12 mouse cellular contexts compared by ENCODE assay signal in genomic region chr17:88764136-88764485, GRCm38 (mm10). TPM values are rescaled to one million over a fixed set of nuclear protein-coding genes. Genes with fewer than 3 reads are reported as not detected.
A peak's percentile ranks its signal among the peaks of the same experiment; 100 is the strongest.
DNase-seq lines count a peak whose midpoint lies in the region; ATAC-seq and TF ChIP-seq lines count a peak whose summit lies in the region.
"Had no signal": no experiment of that assay in that cellular context is flagged by ENCODE, and none has a peak within 500 bp of the region (broad histone marks: within the 10 kb centered on the region; RNA-seq: fewer than 3 reads in every experiment).

No protein-coding gene starts in this region.

- H3K9me3 ChIP-seq in limb, embryonic 11.5 days (ENCODE audit: control insufficient read depth, low read length): no peaks in the 10 kb centered on the region
- no peaks in the 10 kb centered on the region for H3K9me3 ChIP-seq in limb, embryonic 10.5 days (replicated peaks)
- no peaks in the 10 kb centered on the region for H3K9me3 ChIP-seq in embryonic facial prominence, embryonic 12.5 days
- no peaks in the 10 kb centered on the region for H3K9me3 ChIP-seq in hindbrain, embryonic 16.5 days (ENCODE audit: control insufficient read depth, low read length)
- no peaks in the 10 kb centered on the region for H3K9me3 ChIP-seq in neural tube, embryonic 15.5 days (replicated peaks)

- no peaks in the 10 kb centered on the region for H3K36me3 ChIP-seq in limb, embryonic 11.5 days (ENCODE audit: control insufficient read depth, insufficient read depth, low read length)
- H3K36me3 ChIP-seq in limb, embryonic 10.5 days: no peaks in the 10 kb centered on the region
- no peaks in the 10 kb centered on the region for H3K36me3 ChIP-seq in embryonic facial prominence, embryonic 12.5 days
- H3K36me3 ChIP-seq in hindbrain, embryonic 16.5 days (ENCODE audit: control insufficient read depth, insufficient read depth, low read length): no peaks in the 10 kb centered on the region
- no peaks in the 10 kb centered on the region for H3K36me3 ChIP-seq in neural tube, embryonic 15.5 days

- H3K4me3 ChIP-seq in limb, embryonic 11.5 days (ENCODE audit: low read depth, low read length): no peak overlapping the region
- no peak overlapping the region for H3K4me3 ChIP-seq in limb, embryonic 10.5 days
- no peak overlapping the region for H3K4me3 ChIP-seq in embryonic facial prominence, embryonic 12.5 days
- H3K4me3 ChIP-seq in hindbrain, embryonic 16.5 days (ENCODE audit: low read length): no peak overlapping the region
- no peak overlapping the region for H3K4me3 ChIP-seq in neural tube, embryonic 15.5 days (replicated peaks)
- H3K4me3 ChIP-seq in cerebellum, adult 2 months (replicated peaks; ENCODE audit: insufficient read depth, low read depth, low read length): no peak overlapping the region

- ATAC-seq in limb, embryonic 11.5 days (ENCODE audit: insufficient number of reproducible peaks, low FRiP score, low TSS enrichment, low read depth): peak; percentile 73
- peak; percentile 62 for ATAC-seq in embryonic facial prominence, embryonic 12.5 days (ENCODE audit: insufficient number of reproducible peaks, insufficient read depth, low FRiP score, low TSS enrichment)
- ATAC-seq in hindbrain, embryonic 16.5 days: peak; percentile 90
- peak; percentile 76 for ATAC-seq in neural tube, embryonic 15.5 days (ENCODE audit: low FRiP score)

- H3K27me3 ChIP-seq in limb, embryonic 11.5 days (ENCODE audit: control insufficient read depth, insufficient read depth, low read length): no peaks in the 10 kb centered on the region
- no peaks in the 10 kb centered on the region for H3K27me3 ChIP-seq in limb, embryonic 10.5 days (ENCODE audit: low read depth, poor library complexity, severe bottlenecking)
- H3K27me3 ChIP-seq in embryonic facial prominence, embryonic 12.5 days: no peaks in the 10 kb centered on the region
- no peaks in the 10 kb centered on the region for H3K27me3 ChIP-seq in hindbrain, embryonic 16.5 days (replicated peaks; ENCODE audit: control insufficient read depth, insufficient read depth, low read length)
- no peaks in the 10 kb centered on the region for H3K27me3 ChIP-seq in neural tube, embryonic 15.5 days (replicated peaks)
- no peaks in the 10 kb centered on the region for H3K27me3 ChIP-seq in cerebellum, adult 2 months (ENCODE audit: control insufficient read depth, insufficient read depth, low read length)

- H3K4me1 ChIP-seq in limb, embryonic 11.5 days (ENCODE audit: control insufficient read depth, insufficient read depth, low read length): no peaks in the 10 kb centered on the region
- H3K4me1 ChIP-seq in limb, embryonic 10.5 days: peaks cover 17% of the 10 kb centered on the region
- H3K4me1 ChIP-seq in embryonic facial prominence, embryonic 12.5 days: no peaks in the 10 kb centered on the region
- 0 out of 2 replicates have a peak, but pooled peaks cover 2% of the 10 kb centered on the region for H3K4me1 ChIP-seq in hindbrain, embryonic 16.5 days (ENCODE audit: control insufficient read depth, insufficient read depth, low read depth, low read length)
- peaks cover 4% of the 10 kb centered on the region; the same call in 1 of the 2 replicates for H3K4me1 ChIP-seq in neural tube, embryonic 15.5 days
- H3K4me1 ChIP-seq in cerebellum, adult 2 months (ENCODE audit: control insufficient read depth, insufficient read depth, low read length): no peaks in the 10 kb centered on the region

- H3K4me2 ChIP-seq in limb, embryonic 11.5 days (ENCODE audit: low read depth, severe bottlenecking): no peak overlapping the region
- no peak overlapping the region for H3K4me2 ChIP-seq in embryonic facial prominence, embryonic 12.5 days (replicated peaks)
- H3K4me2 ChIP-seq in hindbrain, embryonic 16.5 days (ENCODE audit: low read length): no peak overlapping the region
- no peak overlapping the region for H3K4me2 ChIP-seq in neural tube, embryonic 15.5 days

- WGBS in limb, embryonic 11.5 days: 59% methylated on average over 3 of the region's 3 CpGs
- WGBS in limb, embryonic 10.5 days: 67% methylated on average over 3 of the region's 3 CpGs
- WGBS in embryonic facial prominence, embryonic 12.5 days: 44% methylated on average over 3 of the region's 3 CpGs
- WGBS in hindbrain, embryonic 16.5 days: 32% methylated on average over 3 of the region's 3 CpGs
- WGBS in neural tube, embryonic 15.5 days: 33% methylated on average over 3 of the region's 3 CpGs
- WGBS in cerebellum, adult 2 months: 48% methylated on average over 3 of the region's 3 CpGs

- no peak for DNase-seq in limb, embryonic 11.5 days (ENCODE audit: low spot score)
- no peak for DNase-seq in limb, embryonic 10.5 days (ENCODE audit: low spot score)
- DNase-seq in ovary, postnatal 36 days (ENCODE audit: low spot score): no peak
- DNase-seq in heart, adult 18-20 months: no peak
- DNase-seq in cerebellum, adult 2 months: no peak
- DNase-seq: adrenal gland, adult 2 months; cerebellum, postnatal 25 days had no signal

- H3K27ac ChIP-seq in limb, embryonic 11.5 days (replicated peaks; ENCODE audit: low read depth, low read length): no peak overlapping the region
- H3K27ac ChIP-seq in limb, embryonic 10.5 days: no peak overlapping the region; the same call in 1 of the 2 replicates
- no peak overlapping the region for H3K27ac ChIP-seq in embryonic facial prominence, embryonic 12.5 days
- H3K27ac ChIP-seq in hindbrain, embryonic 16.5 days (ENCODE audit: low read depth, low read length): no peak overlapping the region
- H3K27ac ChIP-seq in neural tube, embryonic 15.5 days (replicated peaks): no peak overlapping the region
- no peak overlapping the region for H3K27ac ChIP-seq in cerebellum, adult 2 months (ENCODE audit: insufficient read depth, low read length)

- TF ChIP-seq CTCF in cerebellum, adult 2 months (IDR thresholded peaks at IDR 0.05; ENCODE audit: borderline replicate concordance, insufficient read depth, low read depth, low read length): no peak

- no peak for TF ChIP-seq POLR2A in cerebellum, adult 2 months (IDR thresholded peaks at IDR 0.05; ENCODE audit: borderline replicate concordance, insufficient read depth, low read length)

- no peak overlapping the region for H3K9ac ChIP-seq in limb, embryonic 11.5 days (ENCODE audit: low read length)
- H3K9ac ChIP-seq in embryonic facial prominence, embryonic 12.5 days: no peak overlapping the region
- no peak overlapping the region for H3K9ac ChIP-seq in hindbrain, embryonic 16.5 days (ENCODE audit: low read depth, low read length)
- H3K9ac ChIP-seq in neural tube, embryonic 15.5 days (replicated peaks): no peak overlapping the region

RNA-seq across cellular contexts. Expression of gene Lhcgr, which starts 27.7 kb away (rescaled TPM):
- 0.10 and 0.48 TPM in 2 replicates for polyA plus RNA-seq in limb, embryonic 11.5 days (2014; fragmentation: Nextera tagmentation; extraction: Ambion mirVana)
- polyA plus RNA-seq in limb, embryonic 10.5 days (2016; fragmentation: Nextera tagmentation; extraction: Ambion mirVana): 0.38 TPM in 1 of 2 replicates, not detected in the other
- 0.23 TPM in 1 of 2 replicates, not detected in the other for polyA plus RNA-seq in embryonic facial prominence, embryonic 12.5 days (2016; fragmentation: Nextera tagmentation; extraction: Ambion mirVana)
- polyA plus RNA-seq in hindbrain, embryonic 16.5 days (2015; fragmentation: Nextera tagmentation; extraction: Ambion mirVana): 2.5 and 4.0 TPM in 2 replicates
- polyA plus RNA-seq in neural tube, embryonic 15.5 days (2015; fragmentation: Nextera tagmentation; extraction: Ambion mirVana): 1.1 and 1.5 TPM in 2 replicates
- under 1 TPM in 1 of 2 experiments, not detected in 1; 0.07 TPM for total RNA-seq in heart, adult 18-20 months (2021)
- 0.19 and 0.23 TPM in 2 replicates for polyA plus RNA-seq in cerebellum, adult 2 months (2012; rRNA removed)
- polyA plus RNA-seq: large intestine, adult 2 months; liver, embryonic 16.5 days had no signal
